Mouse (Mus musculus) limb, embryonic 11.5 days (tissue): Measurements from ENCODE around the gene Ttll7. TPM values are rescaled to one million over a fixed set of nuclear protein-coding genes. Genes with fewer than 3 reads are reported as not detected.
A peak's percentile ranks its signal among the peaks of the same experiment; 100 is the strongest.

ENCODE experiments used
- ATAC-seq: fragments of 200-750 bp; cut with Nextera tagmentation; 2 replicates; pipeline ENCODE4 v1.8.0; 2017; ENCODE audit warnings: low read depth; ENCODE audit not compliant: insufficient number of reproducible peaks, low FRiP score, low TSS enrichment
- DNase-seq: peaks from one replicate; pipeline ENCODE4 v3.0.0-alpha.2; 2015; ENCODE audit warnings: low spot score
- H3K27ac ChIP-seq: fragments of 300-500 bp; sonication (generic); replicated peaks from 2 replicates; pipeline ENCODE4 v1.5.1; 2014; ENCODE audit warnings: low read depth, mild to moderate bottlenecking, low read length
- H3K27me3 ChIP-seq: fragments of 300-500 bp; sonication (generic); 2 replicates; pipeline ENCODE4 v1.6.1; 2014; ENCODE audit warnings: mild to moderate bottlenecking, low read length, mixed read lengths; ENCODE audit not compliant: control insufficient read depth, insufficient read depth
- H3K36me3 ChIP-seq: fragments of 300-500 bp; sonication (generic); 2 replicates; pipeline ENCODE4 v1.6.1; 2014; ENCODE audit warnings: mild to moderate bottlenecking, low read length, moderate library complexity, mixed read lengths; ENCODE audit not compliant: control insufficient read depth, insufficient read depth
- H3K4me1 ChIP-seq: fragments of 300-500 bp; sonication (generic); 2 replicates; pipeline ENCODE4 v1.6.1; 2014; ENCODE audit warnings: low read length, mixed read lengths; ENCODE audit not compliant: control insufficient read depth, insufficient read depth
- H3K4me2 ChIP-seq: fragments of 300-500 bp; sonication (generic); 2 replicates; pipeline ENCODE4 v1.6.1; 2014; ENCODE audit warnings: low read depth, mild to moderate bottlenecking, moderate library complexity; ENCODE audit not compliant: severe bottlenecking
- H3K4me3 ChIP-seq: fragments of 300-500 bp; sonication (generic); 2 replicates; pipeline ENCODE4 v1.5.1; 2014; ENCODE audit warnings: low read depth, low read length
- H3K9ac ChIP-seq: fragments of 300-500 bp; sonication (generic); 2 replicates; pipeline ENCODE4 v1.6.1; 2014; ENCODE audit warnings: mild to moderate bottlenecking, low read length
- H3K9me3 ChIP-seq: fragments of 300-500 bp; sonication (generic); 2 replicates; pipeline ENCODE4 v1.6.1; 2016; ENCODE audit warnings: low read length; ENCODE audit not compliant: control insufficient read depth
- WGBS: fragments of 180-500 bp; shearing (Covaris S2); extraction: QIAGEN DNeasy Blood & Tissue Kit; methylation state at CpG from one replicate; pipeline ENCODE4 v1.1.7; 2014; 5-methylcytosine and 5-hydroxymethylcytosine counted together
- polyA plus RNA-seq: library from polyadenylated mRNA; unstranded; fragments of >200 nt; fragmentation: Nextera tagmentation; extraction: Ambion mirVana; gene quantifications from 2 replicates; pipeline ENCODE4 v1.2.1, GENCODE M21; 2014

Gene Ttll7
- polyA plus RNA-seq, 1 experiment from 2014 or later: 1.7 TPM

- ATAC-seq (no peak), DNase-seq (no peak)
- no peak overlapping the region for H3K27ac ChIP-seq
- no peaks in the 10 kb centered on the region for H3K36me3 ChIP-seq
- H3K4me2 ChIP-seq: no peak overlapping the region
- H3K4me3 ChIP-seq: no peak overlapping the region
- H3K27me3 ChIP-seq: no peaks in the 10 kb centered on the region
- H3K9ac ChIP-seq: no peak overlapping the region
- H3K4me1 ChIP-seq: peaks cover 4% of the 10 kb centered on the region; the same call in 1 of the 2 replicates
- WGBS: 88% methylated on average over 8 of the region's 8 CpGs
- no peaks in the 10 kb centered on the region for H3K9me3 ChIP-seq
Observed at GRCm38 (mm10) chr3:146848112-146848511, 4.1 kb upstream of the Ttll7 start.

- H3K4me2 ChIP-seq: no peak overlapping the region
- H3K4me3 ChIP-seq: no peak overlapping the region
- H3K9ac ChIP-seq: no peak overlapping the region
- no peaks in the 10 kb centered on the region for H3K9me3 ChIP-seq
- no peaks in the 10 kb centered on the region for H3K4me1 ChIP-seq
- ATAC-seq (no peak), DNase-seq (no peak)
- WGBS: 86% methylated on average over 7 of the region's 7 CpGs
- no peaks in the 10 kb centered on the region for H3K27me3 ChIP-seq
- H3K36me3 ChIP-seq: no peaks in the 10 kb centered on the region
- no peak overlapping the region for H3K27ac ChIP-seq
Observed at GRCm38 (mm10) chr3:146849360-146849759, 2.8 kb upstream of the Ttll7 start.

- DNase-seq (no peak), ATAC-seq (no peak)
- WGBS: 83% methylated on average over 7 of the region's 7 CpGs
- Histone ChIP-seq H3K36me3 (no peaks in the 10 kb centered on the region), H3K4me1 (no peaks in the 10 kb centered on the region), H3K9me3 (no peaks in the 10 kb centered on the region), H3K27me3 (no peaks in the 10 kb centered on the region), H3K9ac (no peak overlapping the region), H3K27ac (no peak overlapping the region), H3K4me2 (no peak overlapping the region), H3K4me3 (no peak overlapping the region)
Observed at GRCm38 (mm10) chr3:146854473-146855087, 2.4 kb downstream of the Ttll7 start.

GRCm38 (mm10) chr3:146857373-146857772 lies 5.2 kb downstream of the Ttll7 start:
- Histone ChIP-seq H3K27ac (no peak overlapping the region), H3K4me1 (no peaks in the 10 kb centered on the region), H3K4me3 (no peak overlapping the region), H3K9ac (no peak overlapping the region), H3K27me3 (no peaks in the 10 kb centered on the region), H3K36me3 (no peaks in the 10 kb centered on the region), H3K9me3 (no peaks in the 10 kb centered on the region), H3K4me2 (no peak overlapping the region)
- WGBS: 92% methylated on average over 10 of the region's 10 CpGs
- DNase-seq (no peak), ATAC-seq (no peak)

- no peaks in the 10 kb centered on the region for H3K9me3 ChIP-seq
- H3K27me3 ChIP-seq: no peaks in the 10 kb centered on the region
- ATAC-seq: no peak
- WGBS: 93% methylated on average over 2 of the region's 2 CpGs
- no peak for DNase-seq
- no peaks in the 10 kb centered on the region for H3K36me3 ChIP-seq
- no peak overlapping the region for H3K4me2 ChIP-seq
- H3K4me1 ChIP-seq: no peaks in the 10 kb centered on the region
- H3K4me3 ChIP-seq: no peak overlapping the region
- no peak overlapping the region for H3K9ac ChIP-seq
- H3K27ac ChIP-seq: no peak overlapping the region
Observed at GRCm38 (mm10) chr3:146860308-146860707, 8.1 kb downstream of the Ttll7 start.

- peak; percentile 52 for DNase-seq
- 33% methylated on average over 4 of the region's 4 CpGs for WGBS
- ATAC-seq: no peak
Observed at GRCm38 (mm10) chr3:146866563-146866962, 14.4 kb downstream of the Ttll7 start.

GRCm38 (mm10) chr3:146871954-146872353 lies 19.8 kb downstream of the Ttll7 start:
- 92% methylated on average over 3 of the region's 3 CpGs for WGBS
- Histone ChIP-seq H3K4me3 (no peak overlapping the region), H3K9me3 (no peaks in the 10 kb centered on the region), H3K4me2 (no peak overlapping the region), H3K9ac (no peak overlapping the region), H3K27ac (no peak overlapping the region), H3K27me3 (no peaks in the 10 kb centered on the region), H3K4me1 (no peaks in the 10 kb centered on the region), H3K36me3 (no peaks in the 10 kb centered on the region)
- DNase-seq (no peak), ATAC-seq (no peak)

More at GRCm38 (mm10) chr3:146866563-146866962, 14.4 kb downstream of the Ttll7 start:
- Histone ChIP-seq H3K4me1 (no peaks in the 10 kb centered on the region), H3K36me3 (no peaks in the 10 kb centered on the region), H3K27me3 (no peaks in the 10 kb centered on the region), H3K27ac (no peak overlapping the region), H3K4me3 (no peak overlapping the region), H3K4me2 (no peak overlapping the region), H3K9me3 (no peaks in the 10 kb centered on the region), H3K9ac (no peak overlapping the region)

GRCm38 (mm10) chr3:146875929-146876328 lies 23.8 kb downstream of the Ttll7 start:
- Histone ChIP-seq H3K4me2 (no peak overlapping the region), H3K9ac (no peak overlapping the region), H3K9me3 (no peaks in the 10 kb centered on the region), H3K27ac (no peak overlapping the region), H3K36me3 (no peaks in the 10 kb centered on the region), H3K4me1 (no peaks in the 10 kb centered on the region), H3K4me3 (no peak overlapping the region), H3K27me3 (no peaks in the 10 kb centered on the region)
- WGBS: 83% methylated on average over 2 of the region's 2 CpGs
- ATAC-seq (no peak), DNase-seq (no peak)

- Histone ChIP-seq H3K9ac (no peak overlapping the region), H3K4me2 (no peak overlapping the region), H3K4me3 (no peak overlapping the region), H3K36me3 (no peaks in the 10 kb centered on the region), H3K4me1 (no peaks in the 10 kb centered on the region), H3K9me3 (no peaks in the 10 kb centered on the region), H3K27me3 (no peaks in the 10 kb centered on the region), H3K27ac (no peak overlapping the region)
- ATAC-seq: no peak
- 90% methylated on average over 13 of the region's 13 CpGs for WGBS
- no peak for DNase-seq
Observed at GRCm38 (mm10) chr3:146893931-146894330, 41.8 kb downstream of the Ttll7 start.
